Mouse (Mus musculus) midbrain, embryonic 16.5 days (tissue): ENCODE results near the gene G3bp2. TPM values are rescaled to one million over a fixed set of nuclear protein-coding genes. Genes with fewer than 3 reads are reported as not detected.
"Not testable (repeated sequence)": the region's sequence is repeated elsewhere in the genome, so short reads cannot be mapped to it uniquely, and the experiment has no call there.

Experiments
- ATAC-seq: fragments of 200-750 bp; cut with Nextera tagmentation; 2 replicates; pipeline ENCODE4 v1.8.0; 2017; ENCODE audit warnings: moderate TSS enrichment
- H3K27ac ChIP-seq: fragments of 300-500 bp; sonication (generic); 2 replicates; pipeline ENCODE4 v1.5.1; 2014; ENCODE audit warnings: mild to moderate bottlenecking, low read length, mixed read lengths
- H3K27me3 ChIP-seq: fragments of 300-500 bp; sonication (generic); 2 replicates; pipeline ENCODE4 v1.6.1; 2014; ENCODE audit warnings: low read depth, low read length, mixed read lengths; ENCODE audit not compliant: control insufficient read depth, insufficient read depth
- H3K36me3 ChIP-seq: fragments of 300-500 bp; sonication (generic); 2 replicates; pipeline ENCODE4 v1.6.1; 2014; ENCODE audit warnings: mild to moderate bottlenecking, low read length, moderate library complexity, mixed read lengths; ENCODE audit not compliant: control insufficient read depth, insufficient read depth
- H3K4me1 ChIP-seq: fragments of 300-500 bp; sonication (generic); 2 replicates; pipeline ENCODE4 v1.6.1; 2014; ENCODE audit warnings: mild to moderate bottlenecking, low read length, mixed read lengths; ENCODE audit not compliant: control insufficient read depth, insufficient read depth
- H3K4me2 ChIP-seq: fragments of 300-500 bp; sonication (generic); 2 replicates; pipeline ENCODE4 v1.6.1; 2014; ENCODE audit warnings: mild to moderate bottlenecking, low read length, mixed read lengths
- H3K4me3 ChIP-seq: fragments of 300-500 bp; sonication (generic); 2 replicates; pipeline ENCODE4 v1.5.1; 2014; ENCODE audit warnings: low read depth, mild to moderate bottlenecking, low read length, moderate library complexity, mixed read lengths
- H3K9ac ChIP-seq: fragments of 300-500 bp; sonication (generic); 2 replicates; pipeline ENCODE4 v1.6.1; 2014; ENCODE audit warnings: low read depth, low read length, mixed read lengths
- H3K9me3 ChIP-seq: fragments of 300-500 bp; sonication (generic); replicated peaks from 2 replicates; pipeline ENCODE4 v1.6.1; 2014; ENCODE audit warnings: mild to moderate bottlenecking, low read length, mixed read lengths; ENCODE audit not compliant: control insufficient read depth, poor library complexity, severe bottlenecking
- WGBS: fragments of 180-500 bp; shearing (Covaris S2); extraction: QIAGEN DNeasy Blood & Tissue Kit; methylation state at CpG from one replicate; pipeline ENCODE4 v1.1.7; 2014; 5-methylcytosine and 5-hydroxymethylcytosine counted together
- polyA plus RNA-seq: library from polyadenylated mRNA; unstranded; fragments of >200 nt; fragmentation: Nextera tagmentation; extraction: Ambion mirVana; gene quantifications from 2 replicates; pipeline ENCODE4 v1.2.1, GENCODE M21; 2015

The G3bp2 gene
- 376 and 385 TPM in 2 replicates for polyA plus RNA-seq

- H3K27me3 ChIP-seq = no peaks in the 10 kb centered on the region
- H3K9me3 ChIP-seq = no peaks in the 10 kb centered on the region
- peak; percentile 97 for ATAC-seq
- H3K27ac ChIP-seq = peak within 1 kb of the TSS; percentile 99
- peak within 1 kb of the TSS; percentile 99 for H3K4me3 ChIP-seq
- WGBS = under 1% methylated on average over 64 of the region's 65 CpGs
- H3K36me3 ChIP-seq = no peaks in the 10 kb centered on the region
- H3K4me2 ChIP-seq = peak within 1 kb of the TSS; percentile 77
- H3K9ac ChIP-seq = peak within 1 kb of the TSS; percentile 98
- peaks cover 33% of the 10 kb centered on the region for H3K4me1 ChIP-seq
Observed at GRCm38 (mm10) chr5:92083417-92084038, at the start of gene G3bp2. G3bp2 (minus strand) TSS chr5:92083719.

- peaks cover 12% of the 10 kb centered on the region for H3K4me1 ChIP-seq
- not testable (repeated sequence) for ATAC-seq, H3K4me3 ChIP-seq, H3K36me3 ChIP-seq, H3K27me3 ChIP-seq, H3K9me3 ChIP-seq, H3K9ac ChIP-seq, H3K27ac ChIP-seq, H3K4me2 ChIP-seq
- WGBS = 79% methylated on average over 4 of the region's 4 CpGs
Observed at GRCm38 (mm10) chr5:92133006-92133405, 49.5 kb upstream of the G3bp2 start.

GRCm38 (mm10) chr5:92132127-92132526 is 48.6 kb upstream of the G3bp2 start:
- Histone ChIP-seq H3K4me1 (peaks cover 12% of the 10 kb centered on the region), H3K9ac (no peak overlapping the region), H3K9me3 (no peaks in the 10 kb centered on the region), H3K27ac (no peak overlapping the region), H3K27me3 (no peaks in the 10 kb centered on the region), H3K4me2 (no peak overlapping the region), H3K36me3 (no peaks in the 10 kb centered on the region), H3K4me3 (no peak overlapping the region)
- WGBS = 96% methylated on average over 4 of the region's 4 CpGs
- no peak for ATAC-seq

GRCm38 (mm10) chr5:92130040-92130682 is 46.6 kb upstream of the G3bp2 start:
- H3K4me3 ChIP-seq = no peak overlapping the region
- H3K9me3 ChIP-seq = no peaks in the 10 kb centered on the region
- WGBS = 91% methylated on average over 6 of the region's 6 CpGs
- H3K27ac ChIP-seq = no peak overlapping the region
- H3K4me2 ChIP-seq = no peak overlapping the region
- H3K27me3 ChIP-seq = no peaks in the 10 kb centered on the region
- ATAC-seq = no peak
- H3K4me1 ChIP-seq = no peaks in the 10 kb centered on the region
- H3K36me3 ChIP-seq = no peaks in the 10 kb centered on the region
- H3K9ac ChIP-seq = no peak overlapping the region

GRCm38 (mm10) chr5:92129321-92129768 is 45.8 kb upstream of the G3bp2 start:
- 56% methylated on average over 1 of the region's 1 CpGs for WGBS
- H3K27me3 ChIP-seq = no peaks in the 10 kb centered on the region
- no peak overlapping the region for H3K4me3 ChIP-seq
- ATAC-seq = no peak
- H3K27ac ChIP-seq = no peak overlapping the region
- no peaks in the 10 kb centered on the region for H3K9me3 ChIP-seq
- H3K9ac ChIP-seq = no peak overlapping the region
- no peaks in the 10 kb centered on the region for H3K4me1 ChIP-seq
- 0 out of 2 replicates have a peak, but pooled peaks cover 3% of the 10 kb centered on the region for H3K36me3 ChIP-seq
- H3K4me2 ChIP-seq = no peak overlapping the region

- Histone ChIP-seq H3K4me3 (no peak overlapping the region), H3K4me1 (no peaks in the 10 kb centered on the region), H3K9ac (no peak overlapping the region), H3K27me3 (no peaks in the 10 kb centered on the region), H3K4me2 (no peak overlapping the region), H3K36me3 (0 out of 2 replicates have a peak, but pooled peaks cover 3% of the 10 kb centered on the region), H3K27ac (no peak overlapping the region), H3K9me3 (no peaks in the 10 kb centered on the region)
- ATAC-seq = 0 out of 2 replicates have a peak, but pooled peaks have one; percentile 33
- 14% methylated on average over 8 of the region's 8 CpGs for whole genome bisulfite sequencing
Observed at GRCm38 (mm10) chr5:92128570-92128969, 45.1 kb upstream of the G3bp2 start.

- no peaks in the 10 kb centered on the region for H3K4me1 ChIP-seq
- H3K27me3 ChIP-seq = no peaks in the 10 kb centered on the region
- H3K4me2 ChIP-seq = no peak overlapping the region
- WGBS = 93% methylated on average over 10 of the region's 10 CpGs
- H3K9ac ChIP-seq = no peak overlapping the region
- H3K27ac ChIP-seq = no peak overlapping the region
- no peaks in the 10 kb centered on the region for H3K9me3 ChIP-seq
- H3K36me3 ChIP-seq = 0 out of 2 replicates have a peak, but pooled peaks cover 6% of the 10 kb centered on the region
- ATAC-seq = no peak
- H3K4me3 ChIP-seq = no peak overlapping the region
Observed at GRCm38 (mm10) chr5:92127751-92128150, 44.2 kb upstream of the G3bp2 start.

- H3K9ac ChIP-seq = no peak overlapping the region
- H3K36me3 ChIP-seq = 0 out of 2 replicates have a peak, but pooled peaks cover 6% of the 10 kb centered on the region
- H3K9me3 ChIP-seq = no peaks in the 10 kb centered on the region
- WGBS = 80% methylated on average over 9 of the region's 9 CpGs
- no peak overlapping the region for H3K27ac ChIP-seq
- ATAC-seq = no peak
- no peaks in the 10 kb centered on the region for H3K27me3 ChIP-seq
- no peak overlapping the region for H3K4me3 ChIP-seq
- no peak overlapping the region for H3K4me2 ChIP-seq
- H3K4me1 ChIP-seq = no peaks in the 10 kb centered on the region
Observed at GRCm38 (mm10) chr5:92127141-92127625, 43.7 kb upstream of the G3bp2 start.

- no peak for ATAC-seq
- Histone ChIP-seq H3K9ac (no peak overlapping the region), H3K4me2 (no peak overlapping the region), H3K4me3 (no peak overlapping the region), H3K36me3 (0 out of 2 replicates have a peak, but pooled peaks cover 6% of the 10 kb centered on the region), H3K27me3 (no peaks in the 10 kb centered on the region), H3K9me3 (no peaks in the 10 kb centered on the region), H3K27ac (no peak overlapping the region), H3K4me1 (no peaks in the 10 kb centered on the region)
- 87% methylated on average over 3 of the region's 3 CpGs for WGBS
Observed at GRCm38 (mm10) chr5:92125446-92125845, 41.9 kb upstream of the G3bp2 start.
